Mouse (Mus musculus) C2C12 (cell line): ENCODE measurements around the gene Rbm44.

Source experiments
- CTCF ChIP-seq: IDR thresholded peaks from one replicate; pipeline ENCODE4 v1.5.1; 2011; ENCODE audit not compliant: control insufficient read depth, insufficient read depth, insufficient read length
- MAX ChIP-seq: IDR thresholded peaks from one replicate; pipeline ENCODE4 v1.6.1; 2011; ENCODE audit warnings: mild to moderate bottlenecking, control low read depth

GRCm38 (mm10) chr1:91181261-91181660 lies 36.4 kb downstream of the Rbm44 start:
- no peak for TF ChIP-seq CTCF
- TF ChIP-seq MAX: no peak
